Mouse (Mus musculus) kidney, embryonic 15.5 days (tissue): ENCODE results near the gene Ncan. TPM values are rescaled to one million over a fixed set of nuclear protein-coding genes. Genes with fewer than 3 reads are reported as not detected.

Source experiments
- ATAC-seq: fragments of 200-750 bp; cut with Nextera tagmentation; replicated peaks from 2 replicates; pipeline ENCODE4 v1.8.0; 2017; ENCODE audit warnings: moderate TSS enrichment; ENCODE audit not compliant: low FRiP score
- H3K27ac ChIP-seq: fragments of 300-500 bp; sonication (generic); 2 replicates; pipeline ENCODE4 v1.5.1; 2015; ENCODE audit warnings: mild to moderate bottlenecking, inconsistent platforms
- H3K27me3 ChIP-seq: fragments of 300-500 bp; sonication (generic); 2 replicates; pipeline ENCODE4 v1.6.1; 2015; ENCODE audit warnings: inconsistent platforms
- H3K36me3 ChIP-seq: fragments of 300-500 bp; sonication (generic); 2 replicates; pipeline ENCODE4 v1.6.1; 2015; ENCODE audit warnings: inconsistent platforms
- H3K4me1 ChIP-seq: fragments of 300-500 bp; sonication (generic); 2 replicates; pipeline ENCODE4 v1.6.1; 2015; ENCODE audit warnings: inconsistent platforms
- H3K4me2 ChIP-seq: fragments of 300-500 bp; sonication (generic); 2 replicates; pipeline ENCODE4 v1.6.1; 2015; ENCODE audit warnings: moderate library complexity, mild to moderate bottlenecking, inconsistent platforms
- H3K4me3 ChIP-seq: fragments of 300-500 bp; sonication (generic); replicated peaks from 2 replicates; pipeline ENCODE4 v1.5.1; 2015; ENCODE audit warnings: mild to moderate bottlenecking, inconsistent platforms
- H3K9ac ChIP-seq: fragments of 300-500 bp; sonication (generic); 2 replicates; pipeline ENCODE4 v1.6.1; 2015; ENCODE audit warnings: mild to moderate bottlenecking, inconsistent platforms
- H3K9me3 ChIP-seq: fragments of 300-500 bp; sonication (generic); replicated peaks from 2 replicates; pipeline ENCODE4 v1.6.1; 2016; ENCODE audit warnings: inconsistent platforms
- WGBS: fragments of 180-500 bp; shearing (Covaris S2); methylation state at CpG from one replicate; pipeline ENCODE4 v1.1.7; 2015; ENCODE audit warnings: mixed read lengths; 5-methylcytosine and 5-hydroxymethylcytosine counted together
- polyA plus RNA-seq: library from polyadenylated mRNA; unstranded; fragments of >200 nt; fragmentation: Nextera tagmentation; extraction: Ambion mirVana; gene quantifications from 2 replicates; pipeline ENCODE4 v1.2.1, GENCODE M21; 2015

Gene Ncan
- polyA plus RNA-seq, result 0.32 and 0.64 TPM in 2 replicates

DNA sequence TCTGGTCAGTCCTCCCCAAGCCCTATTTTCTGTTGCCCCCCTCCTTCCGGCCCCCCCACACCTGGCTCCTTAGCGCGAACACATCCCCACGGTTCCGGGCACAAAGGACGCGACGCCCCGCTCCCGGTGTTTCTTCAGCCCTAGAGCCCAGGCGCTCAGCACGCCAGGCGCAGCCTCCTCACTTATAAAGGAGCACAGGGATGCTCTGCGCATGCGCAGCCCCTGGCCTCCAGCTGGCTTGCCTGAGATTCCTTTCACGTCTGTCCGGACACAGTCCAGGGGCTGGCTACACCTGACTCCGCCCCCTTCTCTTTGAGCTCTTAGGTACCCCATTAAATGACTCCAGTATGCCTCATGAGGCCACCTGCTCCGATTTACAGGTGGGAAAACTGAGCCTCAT lies at the start of gene Ncan:
Gene Ncan, minus strand, starts transcription at position 207 of the 400 bp plus-strand sequence.
- 2% methylated on average over 19 of the region's 19 CpGs for WGBS
- Histone ChIP-seq H3K9ac (no peak within 1 kb of the TSS), H3K4me2 (peak within 1 kb of the TSS; percentile 51), H3K4me3 (0 out of 2 replicates have a peak within 1 kb of the TSS, but pooled peaks have one; percentile 12), H3K27me3 (peaks cover 81% of the 10 kb centered on the region), H3K4me1 (peaks cover 7% of the 10 kb centered on the region), H3K36me3 (no peaks in the 10 kb centered on the region), H3K27ac (no peak within 1 kb of the TSS), H3K9me3 (no peaks in the 10 kb centered on the region)
- ATAC-seq, result peak; percentile 81

DNA sequence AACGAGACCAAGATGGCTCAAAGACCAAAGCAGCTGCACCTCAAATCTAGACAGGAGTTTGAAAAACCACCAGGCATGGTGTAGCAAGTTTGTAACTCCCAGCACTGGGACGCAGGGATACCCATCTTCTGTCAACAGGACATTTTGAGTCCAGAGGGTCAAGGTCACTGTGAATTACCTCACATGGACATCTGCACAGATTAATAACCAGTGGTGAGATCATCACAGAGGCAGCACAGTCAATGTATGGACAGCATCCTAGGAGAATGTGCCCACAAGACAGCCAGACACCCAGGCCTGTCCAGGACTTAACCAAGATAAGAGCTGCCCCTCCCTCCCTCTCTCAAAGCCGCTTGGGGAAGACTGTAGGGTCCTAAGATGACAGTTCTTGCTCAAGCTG lies 49.4 kb upstream of the Ncan start:
- Histone ChIP-seq H3K36me3 (0 out of 2 replicates have a peak, but pooled peaks cover 8% of the 10 kb centered on the region), H3K27ac (0 out of 2 replicates have a peak overlapping the region, but pooled peaks have one; percentile 33), H3K4me3 (no peak overlapping the region), H3K4me1 (peaks cover 44% of the 10 kb centered on the region), H3K9ac (no peak overlapping the region), H3K9me3 (no peaks in the 10 kb centered on the region), H3K27me3 (peaks cover 15% of the 10 kb centered on the region), H3K4me2 (no peak overlapping the region)
- WGBS, result 78% methylated on average over 3 of the region's 3 CpGs
- no peak for ATAC-seq

GRCm38 (mm10) chr8:70166504-70167110 lies 45.9 kb upstream of the Ncan start:
- Histone ChIP-seq H3K4me2 (peak overlapping the region; percentile 67), H3K27ac (no peak overlapping the region), H3K4me3 (peak overlapping the region; percentile 39), H3K36me3 (no peaks in the 10 kb centered on the region), H3K27me3 (peaks cover 25% of the 10 kb centered on the region), H3K9me3 (no peaks in the 10 kb centered on the region), H3K9ac (no peak overlapping the region), H3K4me1 (peaks cover 24% of the 10 kb centered on the region)
- ATAC-seq, result peak; percentile 90
- WGBS, result 2% methylated on average over 21 of the region's 21 CpGs

DNA sequence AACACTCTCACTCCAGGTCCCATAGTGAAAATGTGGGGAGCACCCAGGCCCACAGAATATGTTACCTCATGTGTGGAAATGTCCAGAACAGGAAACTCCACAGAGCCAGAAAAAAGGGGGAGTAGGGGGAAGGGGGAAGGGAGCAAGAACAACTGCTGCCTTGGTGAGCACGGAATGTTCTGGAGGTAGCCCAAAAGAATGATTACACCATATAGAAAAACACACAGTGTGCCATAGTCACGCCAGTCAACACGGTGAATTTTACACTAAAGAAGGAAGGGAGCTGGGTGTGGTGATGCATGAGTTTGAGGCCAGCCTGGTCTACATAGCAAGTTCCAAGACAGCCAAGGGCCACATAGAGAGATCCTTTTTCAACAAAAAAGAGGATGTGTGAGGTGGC lies 42.6 kb upstream of the Ncan start:
- Histone ChIP-seq H3K27ac (no peak overlapping the region), H3K36me3 (no peaks in the 10 kb centered on the region), H3K27me3 (peaks cover 24% of the 10 kb centered on the region), H3K9ac (no peak overlapping the region), H3K9me3 (no peaks in the 10 kb centered on the region), H3K4me1 (peaks cover 25% of the 10 kb centered on the region), H3K4me2 (no peak overlapping the region), H3K4me3 (no peak overlapping the region)
- WGBS, result 89% methylated on average over 3 of the region's 3 CpGs
- no peak for ATAC-seq

GRCm38 (mm10) chr8:70160015-70160414 lies 39.3 kb upstream of the Ncan start:
- ATAC-seq, result no peak
- no peak overlapping the region for H3K27ac ChIP-seq
- no peaks in the 10 kb centered on the region for H3K36me3 ChIP-seq
- no peaks in the 10 kb centered on the region for H3K9me3 ChIP-seq
- H3K4me2 ChIP-seq, result no peak overlapping the region
- WGBS, result 69% methylated on average over 13 of the region's 13 CpGs
- no peak overlapping the region for H3K4me3 ChIP-seq
- H3K9ac ChIP-seq, result no peak overlapping the region
- peaks cover 17% of the 10 kb centered on the region for H3K27me3 ChIP-seq
- peaks cover 9% of the 10 kb centered on the region for H3K4me1 ChIP-seq

- no peaks in the 10 kb centered on the region for H3K36me3 ChIP-seq
- no peaks in the 10 kb centered on the region for H3K9me3 ChIP-seq
- H3K27me3 ChIP-seq, result peaks cover 18% of the 10 kb centered on the region
- H3K4me3 ChIP-seq, result no peak overlapping the region
- 81% methylated on average over 4 of the region's 4 CpGs for WGBS
- peaks cover 9% of the 10 kb centered on the region for H3K4me1 ChIP-seq
- no peak overlapping the region for H3K27ac ChIP-seq
- ATAC-seq, result no peak
- no peak overlapping the region for H3K9ac ChIP-seq
- H3K4me2 ChIP-seq, result 0 out of 2 replicates have a peak overlapping the region, but pooled peaks have one; percentile 93
Measured at GRCm38 (mm10) chr8:70159211-70159610, 38.5 kb upstream of the Ncan start.

- WGBS, result 13% methylated on average over 40 of the region's 40 CpGs
- no peaks in the 10 kb centered on the region for H3K9me3 ChIP-seq
- no peak overlapping the region for H3K27ac ChIP-seq
- no peaks in the 10 kb centered on the region for H3K36me3 ChIP-seq
- peak; percentile 91 for ATAC-seq
- H3K27me3 ChIP-seq, result peaks cover 18% of the 10 kb centered on the region
- peak overlapping the region; percentile 53 for H3K9ac ChIP-seq
- peak overlapping the region; percentile 60 for H3K4me3 ChIP-seq
- peak overlapping the region; percentile 93 for H3K4me2 ChIP-seq
- peaks cover 9% of the 10 kb centered on the region for H3K4me1 ChIP-seq
Measured at GRCm38 (mm10) chr8:70158069-70158853, 37.6 kb upstream of the Ncan start.

DNA sequence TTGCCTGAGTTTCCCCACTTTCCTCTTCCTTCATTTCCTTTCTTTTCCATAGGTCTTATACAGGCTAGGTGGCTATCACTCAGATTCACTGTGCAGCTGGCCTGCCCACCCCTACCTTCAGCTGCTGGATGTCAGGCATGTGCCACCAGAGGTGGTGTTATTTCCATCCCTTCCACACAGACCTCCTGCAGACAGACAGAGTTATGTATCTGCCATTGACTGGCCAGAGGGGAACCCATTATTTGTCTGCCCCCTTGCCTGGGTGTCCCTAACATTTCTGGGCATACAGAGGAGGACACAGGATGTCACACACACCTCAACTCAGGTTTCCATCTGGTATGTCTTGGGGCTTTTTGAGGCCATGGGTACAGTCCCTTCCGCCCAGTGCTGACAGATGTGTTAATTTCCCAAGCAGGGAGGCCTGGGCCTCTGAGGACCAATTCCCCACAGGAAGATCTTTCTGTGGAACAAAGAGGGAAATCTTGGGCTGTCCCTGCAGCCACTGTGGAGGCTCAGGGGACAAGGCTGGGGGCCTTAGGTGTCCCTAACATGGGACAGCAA lies 36.6 kb upstream of the Ncan start:
- ATAC-seq, result no peak
- H3K36me3 ChIP-seq, result no peaks in the 10 kb centered on the region
- no peak overlapping the region for H3K9ac ChIP-seq
- no peak overlapping the region for H3K27ac ChIP-seq
- WGBS, result 100% methylated on average over 1 of the region's 1 CpGs
- H3K4me2 ChIP-seq, result no peak overlapping the region
- H3K9me3 ChIP-seq, result no peaks in the 10 kb centered on the region
- no peak overlapping the region for H3K4me3 ChIP-seq
- peaks cover 22% of the 10 kb centered on the region for H3K27me3 ChIP-seq
- peaks cover 15% of the 10 kb centered on the region for H3K4me1 ChIP-seq

DNA sequence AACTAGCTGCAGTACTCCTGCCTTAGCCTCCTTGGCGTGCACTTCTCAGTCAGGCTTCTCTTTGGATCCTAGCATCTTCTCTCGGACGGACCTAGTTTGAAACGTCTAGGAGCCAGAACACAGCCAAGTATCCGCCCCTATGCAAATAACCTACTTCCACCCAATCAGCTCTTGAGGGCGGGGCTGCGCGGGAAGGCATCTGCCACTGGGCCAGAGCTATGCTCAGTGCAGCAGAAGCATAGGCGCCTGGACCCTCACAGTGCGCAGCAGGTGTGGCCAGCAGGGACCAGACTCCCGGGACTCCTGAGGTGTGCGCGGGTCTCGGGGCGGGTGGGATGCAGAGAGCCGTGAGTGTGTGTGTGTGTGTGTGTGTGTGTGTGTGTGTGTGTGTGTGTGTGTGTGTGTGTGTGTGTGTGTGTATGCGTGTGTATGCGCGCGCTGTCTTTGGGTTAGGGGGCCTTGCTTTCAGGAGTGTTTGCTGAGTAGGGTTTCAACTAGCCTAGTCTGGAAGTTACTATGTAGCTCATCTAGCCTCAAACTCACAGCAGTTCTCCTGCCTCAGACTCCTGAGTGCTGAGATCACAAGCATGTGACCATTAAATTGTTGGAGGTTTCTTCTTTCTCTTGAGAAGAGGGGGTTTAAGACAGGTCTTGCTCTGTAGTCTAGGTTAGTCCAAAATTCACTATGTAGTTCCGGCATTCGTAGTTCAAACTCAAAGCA lies 32.0 kb upstream of the Ncan start:
- Histone ChIP-seq H3K4me2 (peak overlapping the region; percentile 39), H3K27ac (no peak overlapping the region), H3K4me1 (peaks cover 15% of the 10 kb centered on the region), H3K9ac (no peak overlapping the region), H3K4me3 (0 out of 2 replicates have a peak overlapping the region, but pooled peaks have one; percentile 2), H3K27me3 (peaks cover 29% of the 10 kb centered on the region), H3K9me3 (no peaks in the 10 kb centered on the region), H3K36me3 (no peaks in the 10 kb centered on the region)
- peak; percentile 97 for ATAC-seq
- WGBS, result 9% methylated on average over 22 of the region's 22 CpGs

GRCm38 (mm10) chr8:70150158-70150557 lies 29.5 kb upstream of the Ncan start:
- Histone ChIP-seq H3K4me2 (0 out of 2 replicates have a peak overlapping the region, but pooled peaks have one; percentile 16), H3K9ac (no peak overlapping the region), H3K27ac (no peak overlapping the region), H3K27me3 (peaks cover 22% of the 10 kb centered on the region), H3K9me3 (no peaks in the 10 kb centered on the region), H3K4me3 (no peak overlapping the region), H3K36me3 (peaks cover 23% of the 10 kb centered on the region), H3K4me1 (peaks cover 15% of the 10 kb centered on the region)
- 13% methylated on average over 13 of the region's 13 CpGs for WGBS
- no peak for ATAC-seq

GRCm38 (mm10) chr8:70147678-70148607 lies 27.3 kb upstream of the Ncan start:
- Histone ChIP-seq H3K4me3 (no peak overlapping the region), H3K4me1 (peaks cover 15% of the 10 kb centered on the region), H3K27me3 (peaks cover 8% of the 10 kb centered on the region; the same call in 1 of the 2 replicates), H3K9me3 (no peaks in the 10 kb centered on the region), H3K36me3 (peaks cover 44% of the 10 kb centered on the region), H3K27ac (no peak overlapping the region), H3K9ac (no peak overlapping the region), H3K4me2 (no peak overlapping the region)
- ATAC-seq, result no peak
- WGBS, result 83% methylated on average over 7 of the region's 7 CpGs
